Mouse (Mus musculus) ovary, postnatal 36 days (tissue): Measurements from ENCODE around the gene Prpf31.

Experiments used
- DNase-seq: peaks from one replicate; pipeline ENCODE4 v3.0.0; 2022; ENCODE audit warnings: low spot score, mixed read lengths

Prpf31 gene

DNA sequence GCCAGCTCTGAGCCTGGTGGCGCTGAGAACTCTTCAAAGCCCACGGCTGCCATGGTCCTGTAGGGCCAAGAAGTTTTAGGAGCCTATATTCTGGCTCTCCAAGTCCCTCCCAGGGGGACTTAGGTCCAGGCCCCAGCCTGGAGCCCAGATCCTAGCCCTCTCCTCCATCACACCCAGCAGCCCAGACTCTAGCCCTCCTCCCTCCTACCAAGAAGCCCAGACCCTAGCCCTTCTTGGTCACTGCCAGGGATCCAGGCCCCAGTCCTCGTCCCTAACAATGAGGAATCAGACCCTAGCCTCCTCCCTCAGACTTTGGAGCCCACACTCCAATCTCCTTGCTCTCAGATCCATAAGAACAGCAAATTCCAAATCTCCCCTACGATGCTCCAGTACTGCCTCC lies 755 bp upstream of the Prpf31 start:
- DNase-seq = no peak

DNA sequence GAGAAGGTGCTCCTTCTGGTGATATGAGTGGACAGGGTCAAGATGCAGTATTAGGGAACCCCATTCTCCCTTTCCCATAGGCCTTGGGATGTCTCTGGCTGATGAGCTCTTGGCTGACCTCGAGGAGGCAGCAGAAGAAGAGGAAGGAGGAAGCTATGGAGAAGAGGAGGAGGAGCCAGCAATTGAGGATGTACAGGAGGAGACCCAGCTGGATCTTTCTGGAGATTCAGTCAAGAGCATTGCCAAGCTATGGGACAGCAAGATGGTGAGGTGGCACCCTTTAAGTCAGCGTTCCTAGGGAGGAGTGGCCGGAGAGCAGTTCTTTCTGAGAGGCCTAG lies 662 bp downstream of the Prpf31 start:
- DNase-seq = no peak

DNA sequence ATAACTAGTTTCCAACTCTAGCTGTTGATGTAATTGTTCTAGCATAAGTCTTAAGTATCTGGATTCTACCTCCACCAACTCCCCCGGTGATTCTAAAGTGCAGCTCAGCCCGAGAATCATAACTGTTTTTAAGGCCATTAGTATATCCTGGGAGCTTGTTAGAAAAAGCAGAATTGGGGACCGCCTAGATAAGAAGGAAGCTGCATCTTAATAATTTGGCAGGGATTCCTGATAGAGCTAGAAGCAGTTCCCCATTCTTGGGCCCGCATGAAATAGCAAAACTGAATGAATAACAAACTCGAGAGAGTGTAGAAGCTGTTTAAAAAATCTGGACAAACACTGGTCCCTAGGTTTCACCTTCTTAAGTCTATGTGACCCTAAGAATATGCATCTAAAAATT lies 13.6 kb downstream of the Prpf31 start:
- no peak for DNase-seq

DNA sequence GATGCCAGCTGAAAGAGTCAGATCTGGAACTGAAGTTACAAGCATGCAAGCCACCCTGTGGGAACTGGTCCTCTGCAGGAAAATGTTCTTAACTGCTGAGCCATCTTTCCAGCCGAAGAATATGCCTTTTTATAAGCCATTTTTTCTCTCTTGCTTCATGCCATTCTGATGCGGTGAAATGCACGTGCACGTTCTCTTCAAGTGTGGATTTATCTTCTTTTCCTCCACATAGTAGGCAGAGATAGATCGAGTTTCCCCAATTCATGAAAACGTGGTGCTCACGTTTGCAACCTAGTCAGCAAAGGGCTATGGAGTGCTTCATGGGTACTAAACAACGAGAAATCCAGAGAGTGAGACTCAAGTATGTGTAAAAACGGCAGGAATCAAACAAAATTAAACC lies 14.1 kb downstream of the Prpf31 start:
- DNase-seq = no peak

DNA sequence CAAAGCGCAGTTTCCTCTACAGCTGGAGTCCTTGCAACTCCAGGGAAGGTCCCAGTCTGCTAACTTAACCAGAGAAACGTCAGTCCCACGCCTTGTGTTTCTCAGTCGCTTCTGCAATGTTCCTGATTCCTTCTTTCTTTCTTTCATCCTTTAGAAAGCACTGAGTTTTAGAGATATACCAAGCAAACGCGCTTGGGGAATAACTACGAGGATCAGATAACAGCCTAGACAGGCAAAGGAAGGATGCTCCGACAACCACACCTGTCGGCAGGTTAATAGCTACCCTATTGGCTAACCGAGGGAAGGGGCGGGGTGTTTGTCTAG lies 14.5 kb downstream of the Prpf31 start:
- DNase-seq = peak; percentile 82

DNA sequence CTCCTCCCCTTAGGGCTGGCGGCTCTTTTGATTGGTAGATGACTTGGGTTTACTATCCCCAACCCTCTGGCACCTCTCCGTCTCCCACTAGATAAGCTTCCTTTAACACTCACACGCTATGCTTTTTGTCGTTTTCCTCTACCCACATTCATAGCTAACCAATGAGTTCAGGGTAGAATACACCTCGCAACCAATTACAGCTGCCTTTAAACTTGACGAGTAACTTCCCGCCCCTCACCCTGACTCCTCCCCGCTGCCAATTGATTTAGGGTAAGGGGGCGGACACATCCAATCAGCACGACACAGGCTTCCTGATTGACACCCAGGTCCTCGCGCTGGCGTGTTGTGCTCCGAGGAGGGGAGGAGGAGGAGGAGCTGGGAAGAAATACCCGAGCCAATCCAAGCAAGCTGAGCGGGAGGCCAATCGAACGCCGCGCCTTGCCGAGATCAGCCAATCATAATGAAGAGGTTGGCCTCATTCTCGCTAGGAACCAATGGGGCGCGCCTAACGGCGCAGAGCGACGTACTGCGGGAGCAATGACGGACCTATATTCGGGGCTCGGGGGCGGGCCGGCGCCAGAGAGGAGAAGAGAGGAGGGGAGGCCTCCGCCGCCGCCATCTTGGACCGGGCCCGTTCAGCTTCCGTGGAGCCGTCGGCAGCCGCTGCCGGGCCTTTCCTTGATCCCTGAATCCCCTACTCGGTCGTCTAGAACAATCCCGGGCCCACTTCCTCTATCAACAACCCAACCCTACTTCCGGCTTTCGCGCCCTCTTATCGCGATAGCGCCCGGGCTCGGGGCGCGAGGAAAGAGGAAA lies 15.1 kb downstream of the Prpf31 start, which contains the start of gene Cnot3:
Gene Cnot3 (plus strand): TSS at position 597 of the 816 bp plus-strand sequence.
- peak; percentile 96 for DNase-seq

DNA sequence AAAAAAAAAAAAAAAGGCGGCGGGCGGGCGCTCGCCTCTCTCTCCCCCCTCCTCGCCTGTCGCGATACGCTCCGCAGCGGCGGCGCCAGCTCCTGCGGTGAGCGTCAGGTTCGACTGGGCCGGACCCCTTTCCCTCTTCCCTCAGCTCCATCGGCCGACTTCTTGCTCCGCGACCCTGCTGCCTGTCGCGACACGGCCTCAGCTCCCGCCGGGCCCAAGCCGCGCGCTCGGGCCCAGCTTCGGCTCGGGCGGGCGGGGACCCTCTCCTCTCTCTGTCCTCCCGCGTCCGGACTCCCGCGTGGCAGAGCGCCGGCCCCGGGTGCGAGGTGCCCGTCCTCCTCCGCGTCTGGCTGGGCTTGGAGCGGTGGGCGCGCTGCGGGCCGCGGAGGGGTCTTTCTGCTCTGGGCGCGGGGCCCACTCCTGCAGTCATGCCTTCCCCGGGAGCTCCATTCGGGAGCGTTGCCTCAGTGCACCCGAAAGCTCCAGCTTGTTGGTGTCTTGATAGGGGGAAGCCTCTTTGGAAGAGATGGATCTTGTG lies 15.8 kb downstream of the Prpf31 start:
- DNase-seq = no peak

DNA sequence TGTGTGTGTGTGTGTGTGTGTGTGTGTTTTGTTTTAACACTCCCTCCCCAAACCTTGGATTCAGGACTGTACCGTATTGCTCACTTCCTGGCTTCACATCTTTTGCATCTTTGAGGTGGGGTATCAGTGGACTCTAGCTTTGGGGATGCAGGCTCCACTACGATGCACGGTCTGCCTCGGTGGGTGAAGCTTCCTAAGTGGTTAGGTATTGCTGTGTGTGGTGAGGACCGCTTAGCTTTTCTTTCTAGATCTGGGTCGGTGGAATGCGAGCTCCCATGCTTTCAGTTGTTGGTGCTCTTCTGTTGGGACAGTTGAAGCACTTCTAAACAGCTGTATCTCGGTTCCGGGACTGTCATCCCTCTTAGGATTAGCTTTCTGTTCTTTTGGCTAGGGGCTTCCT lies 16.4 kb downstream of the Prpf31 start:
- no peak for DNase-seq

DNA sequence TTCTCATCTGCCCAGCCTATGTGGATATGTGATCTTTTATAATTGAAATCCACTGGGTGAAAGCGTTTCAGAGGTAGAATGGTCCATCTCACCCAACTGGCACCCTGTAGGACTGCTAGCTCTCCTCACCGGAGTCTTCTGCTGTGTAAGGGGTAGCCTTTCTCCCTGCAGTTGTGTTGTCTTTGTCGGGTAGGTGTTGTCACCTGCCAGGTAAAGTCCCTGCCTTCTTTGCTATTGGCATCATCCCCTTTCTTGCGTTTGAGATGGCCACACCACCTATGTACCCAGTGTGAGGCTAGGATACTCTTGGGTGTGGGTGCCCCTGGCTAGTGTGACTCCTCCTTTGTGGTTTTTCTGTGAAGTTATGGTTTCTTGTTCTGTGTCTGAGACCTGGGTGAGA lies 16.9 kb downstream of the Prpf31 start:
- no peak for DNase-seq

DNA sequence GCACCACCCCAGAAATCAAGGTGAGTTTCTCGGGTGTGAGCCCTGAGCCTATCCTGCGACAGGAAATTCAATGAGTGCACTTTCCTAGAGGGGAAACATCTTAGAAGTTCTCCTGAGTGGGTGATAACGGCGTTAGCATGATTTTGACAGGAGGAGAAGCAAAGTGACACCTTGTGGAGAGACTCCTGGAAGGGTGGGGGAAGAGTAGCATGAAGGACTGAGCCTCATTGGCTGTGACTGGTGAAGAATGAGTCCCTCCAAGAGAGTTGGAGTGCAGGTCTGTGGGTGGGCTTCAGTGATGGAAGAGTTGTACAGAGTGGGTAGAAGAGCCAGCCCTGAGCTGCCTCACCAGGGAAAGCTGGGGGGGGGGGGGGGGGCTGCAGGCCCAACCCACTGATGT lies 27.2 kb downstream of the Prpf31 start:
- no peak for DNase-seq

DNA sequence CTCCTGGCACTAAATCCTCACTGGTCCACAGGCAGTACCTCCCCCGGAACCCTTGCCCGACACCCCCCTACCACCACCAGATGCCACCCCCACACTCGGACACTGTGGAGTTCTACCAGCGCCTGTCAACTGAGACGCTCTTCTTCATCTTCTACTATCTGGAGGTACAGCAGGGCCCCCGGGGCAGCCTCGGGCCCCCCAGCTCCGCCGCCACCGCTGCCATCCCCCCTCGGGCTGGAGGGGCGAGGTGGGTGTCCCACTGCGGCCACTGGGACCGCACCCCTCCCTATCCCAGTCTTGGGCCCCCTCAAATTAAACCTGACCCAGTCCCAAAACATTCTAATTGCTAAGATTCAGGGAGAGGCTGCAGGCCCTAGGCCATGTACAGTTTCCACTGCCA lies 28.8 kb downstream of the Prpf31 start:
- no peak for DNase-seq

DNA sequence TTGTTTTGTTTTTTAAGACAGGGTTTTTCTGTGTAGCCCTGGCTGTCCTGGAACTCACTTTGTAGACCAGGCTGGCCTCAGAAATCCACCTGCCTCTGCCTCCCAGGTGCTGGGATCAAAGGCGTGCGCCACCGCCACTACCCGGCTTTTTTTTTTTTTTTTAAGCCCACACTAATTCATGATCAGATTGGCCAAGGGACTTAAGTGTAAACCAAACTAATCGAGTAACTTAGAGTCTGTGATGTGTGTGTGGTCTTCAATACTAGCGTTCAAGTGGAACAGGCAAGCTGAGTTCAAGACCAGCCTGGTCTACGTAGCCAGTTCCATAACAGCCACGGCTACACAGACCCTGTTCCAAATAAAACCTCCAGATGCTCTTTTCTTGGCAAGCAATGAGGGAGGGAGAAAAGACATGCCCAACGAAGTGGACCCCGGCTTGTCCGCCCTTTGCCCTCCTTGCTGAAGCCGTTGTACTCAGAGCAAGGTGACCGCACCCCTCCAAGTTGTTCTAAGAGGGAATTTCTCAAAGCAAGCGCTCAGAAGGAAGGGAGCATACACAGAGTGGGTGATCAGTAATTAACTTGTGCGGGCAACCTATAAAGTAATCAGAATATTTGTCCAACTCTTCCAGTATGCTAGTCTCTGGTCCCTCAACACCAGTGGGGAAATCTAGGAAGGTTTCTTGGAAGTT lies 34.9 kb downstream of the Prpf31 start:
- no peak for DNase-seq

DNA sequence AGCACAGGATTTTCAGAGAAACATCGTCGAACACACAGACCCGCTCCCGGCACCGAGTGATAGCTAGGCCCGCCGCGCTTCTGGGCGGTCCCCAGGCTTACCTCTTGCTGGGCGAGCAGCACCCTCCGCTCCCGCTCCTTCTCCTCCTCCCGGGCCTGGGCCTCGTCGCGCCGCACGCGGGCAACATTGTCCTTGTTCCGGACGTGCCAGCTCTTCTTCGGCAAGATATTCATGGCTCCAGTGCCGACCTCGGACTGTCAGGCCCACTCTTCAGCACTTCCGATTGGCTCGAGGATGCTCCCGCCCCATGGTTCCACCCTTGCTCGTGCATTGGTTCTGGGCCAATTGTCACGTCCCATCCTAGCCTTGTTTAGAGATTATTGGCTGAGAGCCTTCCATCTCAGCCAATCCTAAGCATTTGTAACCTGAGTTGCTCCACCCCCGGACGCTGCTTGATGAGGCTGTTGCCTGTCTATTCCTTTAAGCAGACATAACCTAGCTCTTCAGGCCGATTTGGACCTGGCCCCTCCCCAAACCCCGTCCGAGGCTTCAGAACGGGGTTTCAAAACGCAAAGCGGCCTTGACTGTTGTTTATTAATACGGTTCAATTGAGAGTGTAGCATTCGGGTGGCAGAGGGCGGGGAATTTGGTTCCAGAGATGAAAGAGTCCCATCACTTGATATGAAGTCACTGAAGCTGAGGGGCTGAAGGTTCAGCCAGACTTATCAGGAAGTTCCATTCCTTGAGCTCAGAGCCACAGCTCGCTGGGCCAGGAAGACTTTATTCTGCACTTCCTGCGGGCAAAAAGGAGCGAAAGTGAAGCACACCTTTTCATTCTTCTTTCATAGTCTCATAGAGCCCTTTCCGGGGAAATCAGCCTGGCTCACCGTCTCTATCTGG lies 35.7 kb downstream of the Prpf31 start, which contains the start of gene Leng1:
Gene Leng1 (minus strand): TSS at position 626 of the 900 bp plus-strand sequence.
- DNase-seq = peak; percentile 92

DNA sequence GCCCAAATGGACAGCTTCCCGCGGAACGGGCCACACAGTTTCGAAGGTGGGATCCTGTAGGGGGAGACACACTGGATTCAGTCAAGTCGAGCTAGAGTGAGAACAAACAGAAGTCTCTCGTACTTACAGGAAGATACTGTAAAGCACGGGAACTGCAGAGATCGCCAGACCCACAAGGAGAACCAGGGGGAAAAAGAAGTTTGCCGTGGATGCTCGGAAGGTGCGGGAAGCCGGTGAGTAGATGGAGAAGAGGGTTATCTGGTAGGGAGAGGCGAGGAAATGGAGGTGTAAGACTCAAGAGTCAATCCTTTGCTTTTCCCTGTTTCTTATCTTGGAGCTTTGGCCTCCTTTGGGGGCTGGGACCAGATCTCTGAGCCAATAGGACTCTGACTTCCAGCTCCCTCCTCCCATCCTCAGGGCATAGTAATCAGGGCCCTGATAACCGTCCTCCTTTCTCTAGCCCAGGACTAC lies 37.2 kb downstream of the Prpf31 start:
- DNase-seq = no peak

DNA sequence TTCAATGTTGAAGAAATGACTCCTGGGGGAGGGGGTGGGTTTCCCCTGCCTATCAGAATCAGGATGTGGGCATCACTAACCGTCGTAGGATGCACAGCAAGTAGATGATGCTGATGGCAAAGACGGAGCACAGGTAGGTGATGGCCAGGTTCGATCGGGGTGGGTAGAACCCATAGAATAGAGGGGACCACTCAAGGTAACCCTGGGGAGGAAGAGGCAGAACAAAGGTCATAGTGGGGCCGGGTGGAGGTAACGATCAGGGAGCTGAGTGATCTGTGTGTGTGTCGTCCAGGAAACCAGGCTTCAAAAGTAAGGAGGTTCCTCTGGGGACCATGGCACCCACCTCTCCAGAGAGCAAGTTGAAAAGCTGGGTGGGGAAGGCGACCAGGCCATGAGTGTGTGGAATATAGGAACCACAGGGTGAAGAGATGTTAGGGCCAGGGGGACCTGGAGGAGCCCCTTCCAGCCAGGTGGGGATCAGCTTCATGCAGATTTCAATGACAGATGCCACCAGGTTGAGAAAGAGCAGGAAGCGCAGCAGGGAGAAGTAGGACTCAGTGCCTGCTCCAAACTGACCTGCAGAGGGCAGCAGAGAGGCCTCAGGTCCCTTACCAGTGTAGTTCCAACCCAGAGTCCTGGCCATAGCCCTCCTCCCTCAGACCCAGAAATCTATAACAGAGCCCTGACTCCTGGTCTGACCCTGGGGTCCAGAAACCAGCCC lies 44.9 kb downstream of the Prpf31 start:
- DNase-seq = peak; percentile 75

DNA sequence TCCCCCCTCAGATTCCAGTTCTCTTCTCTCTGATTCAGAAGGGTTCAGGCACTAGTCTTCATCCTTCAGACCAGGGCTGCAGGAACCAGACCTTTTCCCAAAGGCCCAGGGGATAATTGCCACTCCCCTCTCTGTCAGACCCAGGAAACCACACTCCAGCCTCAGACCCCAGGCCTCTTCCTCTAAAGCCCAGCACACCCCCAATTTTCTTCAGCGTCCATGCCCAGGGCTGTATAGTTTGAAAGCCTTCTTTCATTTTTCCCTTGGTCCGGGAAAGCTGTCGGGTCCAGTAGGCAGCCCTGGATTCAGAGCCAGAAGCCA lies 45.4 kb downstream of the Prpf31 start:
- no peak for DNase-seq

DNA sequence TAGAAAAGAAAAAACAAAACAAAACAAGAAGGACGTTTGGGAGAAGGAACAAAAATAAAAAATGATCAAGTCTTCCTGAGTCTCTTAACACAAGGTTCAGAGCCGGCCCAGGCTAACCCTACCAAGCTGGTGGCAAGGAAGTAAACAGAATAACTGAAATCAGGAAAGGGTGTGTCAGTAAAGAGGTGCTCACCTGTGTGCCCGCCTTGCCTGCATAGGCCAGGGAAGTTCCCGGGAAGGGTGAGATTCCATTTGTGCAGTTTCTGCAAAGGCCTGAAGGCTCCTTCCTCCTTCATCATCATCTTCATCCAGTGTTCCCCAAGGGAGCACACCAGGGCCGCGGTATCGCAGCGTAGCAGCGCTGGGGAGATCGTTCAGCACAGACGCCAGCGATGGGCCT lies 46.6 kb downstream of the Prpf31 start:
- DNase-seq = no peak

DNA sequence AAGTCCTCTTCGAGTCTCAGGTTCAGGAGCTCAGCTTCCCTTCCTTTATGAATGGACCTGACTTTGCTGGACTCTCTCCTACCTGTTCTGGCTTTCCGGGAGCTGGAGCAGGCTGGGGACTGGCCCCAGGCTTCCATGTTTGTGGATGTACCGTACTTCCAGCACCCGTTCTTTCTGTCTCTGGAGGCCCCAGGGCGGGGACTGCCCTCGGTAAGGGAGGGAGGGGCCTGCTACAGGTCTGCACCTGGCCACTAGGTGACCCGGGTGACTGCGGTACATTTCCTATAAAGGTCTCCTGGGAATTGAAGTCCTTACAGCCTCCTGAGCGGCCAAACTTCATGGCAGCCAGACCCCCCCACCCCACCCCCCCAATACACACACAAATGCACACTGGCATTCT lies 47.6 kb downstream of the Prpf31 start, which contains the start of gene Tmc4:
Gene Tmc4 (minus strand): TSS at position 212 of the 400 bp plus-strand sequence.
- DNase-seq = no peak

DNA sequence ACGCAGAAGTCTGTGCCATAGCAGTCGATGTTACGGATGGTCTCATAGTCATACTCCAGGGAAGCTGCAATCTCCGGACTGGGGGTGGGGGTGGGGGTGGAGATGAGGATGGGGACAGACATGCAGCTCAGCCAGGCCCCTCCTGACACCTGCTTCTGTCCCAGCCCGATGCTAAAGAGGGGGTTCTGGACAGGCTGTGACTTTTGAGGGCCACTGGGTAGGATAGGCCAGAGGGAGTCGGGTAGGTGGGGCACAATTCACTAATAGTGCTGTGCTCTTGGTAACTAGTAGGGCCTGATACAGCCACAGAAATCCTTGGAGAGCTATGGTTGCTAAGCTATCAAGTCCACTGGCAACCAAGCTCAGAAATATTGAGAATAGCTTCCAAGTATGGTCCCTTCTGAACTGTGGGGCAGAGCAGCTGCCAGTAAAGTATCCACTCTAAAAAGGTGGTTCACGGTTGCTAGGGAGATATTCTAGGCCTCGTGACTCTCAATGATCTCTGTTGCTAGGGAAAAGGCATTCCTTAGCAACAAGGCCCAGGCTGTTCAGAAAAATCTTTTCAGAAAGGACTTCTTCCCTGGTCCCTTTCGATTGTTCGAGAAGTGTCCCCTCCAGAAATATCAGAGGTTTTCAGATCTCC lies 54.2 kb downstream of the Prpf31 start:
- DNase-seq = no peak

DNA sequence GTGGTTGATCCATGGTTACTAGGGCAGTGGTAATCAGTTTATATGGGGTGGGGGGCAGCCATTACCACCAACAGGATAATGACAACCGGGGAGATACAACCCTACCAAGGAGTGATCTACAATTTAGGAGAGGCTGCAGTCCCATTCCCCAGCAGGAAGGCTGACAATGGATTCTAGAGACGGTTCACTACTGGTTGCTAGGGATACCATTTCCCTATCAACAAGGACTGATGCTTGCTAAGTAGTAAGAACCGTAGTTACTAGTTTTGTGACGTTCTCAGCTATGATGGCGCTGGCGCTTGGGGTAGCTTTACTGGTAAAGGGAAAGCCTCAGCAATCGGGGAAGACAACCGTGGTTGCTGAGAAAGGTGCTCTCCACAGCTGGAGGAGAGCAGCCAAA lies 54.9 kb downstream of the Prpf31 start:
- no peak for DNase-seq
